Mouse (Mus musculus) liver, embryonic 14.5 days (tissue): ENCODE measurements at regions not wholly inside any gene's neighbourhood (a gene's known extent, or its start where the extent isn't known, plus 50 kb on each side); places are given as distances from the start of the nearest gene placed in this dataset.
A peak's percentile ranks its signal among the peaks of the same experiment; 100 is the strongest.

Experiments used
- ATAC-seq: fragments of 200-750 bp; cut with Nextera tagmentation; 2 replicates; pipeline ENCODE4 v1.8.0; 2017; ENCODE audit warnings: moderate number of reproducible peaks, mild to moderate bottlenecking, moderate library complexity; ENCODE audit not compliant: insufficient read depth
- DNase-seq, 3 experiments: peaks; one replicate each; pipeline ENCODE4 v3.0.0-alpha.2; 2012 to 2013; ENCODE audit warnings: low read depth in 3 of 3, low spot score in 3 of 3
- H3K27ac ChIP-seq: fragments of 300-500 bp; sonication (generic); 2 replicates; pipeline ENCODE4 v1.5.1; 2014; ENCODE audit warnings: moderate library complexity, mild to moderate bottlenecking, control low read depth, inconsistent platforms
- H3K27me3 ChIP-seq: fragments of 300-500 bp; sonication (generic); 2 replicates; pipeline ENCODE4 v1.6.1; 2014; ENCODE audit warnings: mild to moderate bottlenecking, low read length, moderate library complexity; ENCODE audit not compliant: control insufficient read depth, insufficient read depth
- H3K36me3 ChIP-seq: fragments of 300-500 bp; sonication (generic); replicated peaks from 2 replicates; pipeline ENCODE4 v1.6.1; 2014; ENCODE audit warnings: low read depth; ENCODE audit not compliant: control insufficient read depth, insufficient read depth
- H3K4me1 ChIP-seq, 2 experiments: fragments of 200-500 bp in 1 of 2; fragments of 300-500 bp in 1 of 2; sonication (generic) in 1 of 2; replicated peaks; 2 replicates each; pipeline ENCODE4 v1.6.1; 2012 to 2014; ENCODE audit warnings: antibody characterized with exemption in 1 of 2, inconsistent platforms in 1 of 2, low read length in 1 of 2; ENCODE audit not compliant: control insufficient read depth in 2 of 2, insufficient read depth in 2 of 2
- H3K4me2 ChIP-seq: fragments of 300-500 bp; sonication (generic); 2 replicates; pipeline ENCODE4 v1.6.1; 2014; ENCODE audit warnings: low read depth, mild to moderate bottlenecking, control low read depth, moderate library complexity
- H3K4me3 ChIP-seq, 2 experiments: fragments of 200-500 bp in 1 of 2; fragments of 300-500 bp in 1 of 2; sonication (generic) in 1 of 2; 2 replicates each; pipeline ENCODE4 v1.5.1; 2012 to 2014; ENCODE audit warnings: low read depth in 2 of 2, low read length in 2 of 2, mild to moderate bottlenecking in 2 of 2, control low read depth in 1 of 2, inconsistent platforms in 1 of 2, moderate library complexity in 1 of 2; ENCODE audit not compliant: insufficient read depth in 1 of 2
- H3K9ac ChIP-seq: fragments of 300-500 bp; sonication (generic); replicated peaks from 2 replicates; pipeline ENCODE4 v1.6.1; 2014; ENCODE audit warnings: mild to moderate bottlenecking, control low read depth, moderate library complexity
- H3K9me3 ChIP-seq: fragments of 300-500 bp; sonication (generic); 2 replicates; pipeline ENCODE4 v1.6.1; 2016; ENCODE audit warnings: low read length, mixed read lengths; ENCODE audit not compliant: control insufficient read depth
- CTCF ChIP-seq: IDR thresholded peaks from 2 replicates; pipeline ENCODE4 v1.5.1; 2016; ENCODE audit warnings: antibody characterized with exemption, low read depth, control low read depth
- EP300 ChIP-seq: IDR thresholded peaks from 2 replicates; pipeline ENCODE4 v1.6.1; 2016; ENCODE audit warnings: antibody characterized with exemption, low read depth
- WGBS: fragments of 180-500 bp; shearing (Covaris S2); extraction: QIAGEN DNeasy Blood & Tissue Kit; methylation state at CpG from one replicate; pipeline ENCODE4 v1.1.7; 2014; ENCODE audit not compliant: insufficient replicate concordance; 5-methylcytosine and 5-hydroxymethylcytosine counted together

GRCm38 (mm10) chr1:119305315-119305976 is 116.6 kb downstream of the Inhbb start:
- TF ChIP-seq EP300 (no peak), CTCF (no peak)
- 28% methylated on average over 13 of the region's 13 CpGs for WGBS
- no peaks in the 10 kb centered on the region for H3K27me3 ChIP-seq
- H3K36me3 ChIP-seq, result no peaks in the 10 kb centered on the region
- peak; percentile 63 for ATAC-seq
- H3K4me3 ChIP-seq, result no peak overlapping the region
- H3K27ac ChIP-seq, result no peak overlapping the region
- no peaks in the 10 kb centered on the region for H3K4me1 ChIP-seq
- no peaks in the 10 kb centered on the region for H3K9me3 ChIP-seq
- DNase-seq, result peak in 1 of 3 experiments; percentile 7
- no peak overlapping the region for H3K9ac ChIP-seq
- H3K4me2 ChIP-seq, result no peak overlapping the region

- Histone ChIP-seq H3K9me3 (no peaks in the 10 kb centered on the region), H3K4me1 (no peaks in the 10 kb centered on the region), H3K36me3 (no peaks in the 10 kb centered on the region), H3K27me3 (no peaks in the 10 kb centered on the region), H3K4me3 (no peak overlapping the region), H3K9ac (no peak overlapping the region), H3K4me2 (no peak overlapping the region), H3K27ac (no peak overlapping the region)
- no peak for ATAC-seq
- 33% methylated on average over 9 of the region's 9 CpGs for WGBS
- DNase-seq, result no peak
- TF ChIP-seq EP300, result no peak
- TF ChIP-seq CTCF, result no peak
Measured at GRCm38 (mm10) chr1:119304470-119304980, 117.5 kb downstream of the Inhbb start.

GRCm38 (mm10) chr1:119302349-119302995 is 119.6 kb downstream of the Inhbb start:
- no peak for TF ChIP-seq EP300
- TF ChIP-seq CTCF, result no peak
- ATAC-seq (no peak), DNase-seq (no peak)
- Histone ChIP-seq H3K9ac (no peak overlapping the region), H3K27me3 (no peaks in the 10 kb centered on the region), H3K9me3 (no peaks in the 10 kb centered on the region), H3K4me1 (no peaks in the 10 kb centered on the region), H3K36me3 (no peaks in the 10 kb centered on the region), H3K4me3 (no peak overlapping the region), H3K27ac (no peak overlapping the region), H3K4me2 (no peak overlapping the region)
- WGBS, result 48% methylated on average over 7 of the region's 7 CpGs

GRCm38 (mm10) chr1:119301931-119302330 is 120.1 kb downstream of the Inhbb start:
- H3K4me2 ChIP-seq, result no peak overlapping the region
- 72% methylated on average over 7 of the region's 7 CpGs for WGBS
- no peaks in the 10 kb centered on the region for H3K4me1 ChIP-seq
- DNase-seq (no peak), ATAC-seq (no peak)
- H3K4me3 ChIP-seq, result no peak overlapping the region
- H3K9ac ChIP-seq, result no peak overlapping the region
- H3K27me3 ChIP-seq, result no peaks in the 10 kb centered on the region
- no peak overlapping the region for H3K27ac ChIP-seq
- no peak for TF ChIP-seq EP300
- TF ChIP-seq CTCF, result no peak
- no peaks in the 10 kb centered on the region for H3K36me3 ChIP-seq
- H3K9me3 ChIP-seq, result no peaks in the 10 kb centered on the region

- no peak overlapping the region for H3K4me2 ChIP-seq
- WGBS, result 67% methylated on average over 11 of the region's 11 CpGs
- DNase-seq (no peak), ATAC-seq (no peak)
- H3K4me3 ChIP-seq, result no peak overlapping the region
- no peaks in the 10 kb centered on the region for H3K4me1 ChIP-seq
- no peaks in the 10 kb centered on the region for H3K36me3 ChIP-seq
- TF ChIP-seq CTCF (no peak), EP300 (no peak)
- H3K27me3 ChIP-seq, result no peaks in the 10 kb centered on the region
- no peaks in the 10 kb centered on the region for H3K9me3 ChIP-seq
- no peak overlapping the region for H3K27ac ChIP-seq
- H3K9ac ChIP-seq, result no peak overlapping the region
Measured at GRCm38 (mm10) chr1:119301258-119301657, 120.8 kb downstream of the Inhbb start.
